Mouse (Mus musculus) myocyte (in vitro differentiated cells): Measurements from ENCODE around the gene Gnai1. TPM values are rescaled to one million over a fixed set of nuclear protein-coding genes. Genes with fewer than 3 reads are reported as not detected.
"Not testable (repeated sequence)": the region's sequence is repeated elsewhere in the genome, so short reads cannot be mapped to it uniquely, and the experiment has no call there.

ENCODE experiments used
- H3K27me3 ChIP-seq: one replicate; pipeline ENCODE4 v1.6.1; 2011; ENCODE audit not compliant: control insufficient read depth, insufficient read depth, insufficient read length
- H3K36me3 ChIP-seq: one replicate; pipeline ENCODE4 v1.6.1; 2011; ENCODE audit not compliant: control insufficient read depth, insufficient read depth
- H3K4me2 ChIP-seq: one replicate; pipeline ENCODE4 v1.6.1; 2011; ENCODE audit warnings: low read depth, control low read depth
- H3K4me3 ChIP-seq: one replicate; pipeline ENCODE4 v1.5.1; 2011; ENCODE audit warnings: mild to moderate bottlenecking, control low read depth, moderate library complexity
- H3K79me2 ChIP-seq: one replicate; pipeline ENCODE4 v1.6.1; 2011; ENCODE audit not compliant: control insufficient read depth, insufficient read depth
- H3ac ChIP-seq: one replicate; pipeline ENCODE4 v1.6.1; 2011; ENCODE audit not compliant: control insufficient read depth, insufficient read length
- CEBPB ChIP-seq: IDR thresholded peaks from 2 replicates; pipeline ENCODE4 v1.6.1; 2011; ENCODE audit warnings: mild to moderate bottlenecking, moderate library complexity; ENCODE audit not compliant: poor library complexity, insufficient read depth, severe bottlenecking
- E2F4 ChIP-seq: IDR thresholded peaks from one replicate; pipeline ENCODE4 v1.6.1; 2011; ENCODE audit warnings: mild to moderate bottlenecking, control low read depth, moderate library complexity; ENCODE audit not compliant: insufficient read depth
- MAX ChIP-seq: IDR thresholded peaks from one replicate; pipeline ENCODE4 v1.6.1; 2011; ENCODE audit warnings: low read depth, mild to moderate bottlenecking, control low read depth
- MYOD1 ChIP-seq, 3 experiments: IDR thresholded peaks; one replicate each; pipeline ENCODE4 v1.6.1; 2011; ENCODE audit warnings: control low read depth in 2 of 3, low read depth in 2 of 3, mild to moderate bottlenecking in 2 of 3, moderate library complexity in 1 of 3; ENCODE audit not compliant: insufficient read length in 2 of 3, control insufficient read depth in 1 of 3
- MYOG ChIP-seq, 3 experiments: IDR thresholded peaks; one replicate each; pipeline ENCODE4 v1.6.1; 2011; ENCODE audit warnings: control low read depth in 2 of 3, low read depth in 2 of 3, mild to moderate bottlenecking in 2 of 3; ENCODE audit not compliant: insufficient read length in 2 of 3, control insufficient read depth in 1 of 3, insufficient read depth in 1 of 3
- POLR2A ChIP-seq: IDR thresholded peaks from one replicate; pipeline ENCODE4 v1.6.1; 2011; ENCODE audit warnings: low read depth, mild to moderate bottlenecking, control low read depth, moderate library complexity; ENCODE audit not compliant: insufficient read length
- POLR2AphosphoS2 ChIP-seq: IDR thresholded peaks from one replicate; pipeline ENCODE4 v1.6.1; 2011; ENCODE audit warnings: low read depth, control low read depth; ENCODE audit not compliant: insufficient read length
- REST ChIP-seq: IDR thresholded peaks from one replicate; pipeline ENCODE4 v1.6.1; 2011; ENCODE audit warnings: mild to moderate bottlenecking, control low read depth, moderate library complexity; ENCODE audit not compliant: insufficient read depth, insufficient read length
- SRF ChIP-seq: IDR thresholded peaks from one replicate; pipeline ENCODE4 v1.6.1; 2011; ENCODE audit warnings: low read depth; ENCODE audit not compliant: control insufficient read depth, insufficient read length
- TCF12 ChIP-seq: IDR thresholded peaks from one replicate; pipeline ENCODE4 v1.6.1; 2011; ENCODE audit warnings: mild to moderate bottlenecking, control low read depth; ENCODE audit not compliant: poor library complexity, insufficient read depth, severe bottlenecking
- TCF3 ChIP-seq: IDR thresholded peaks from one replicate; pipeline ENCODE4 v1.6.1; 2011; ENCODE audit warnings: low read depth, control low read depth; ENCODE audit not compliant: insufficient read length
- USF1 ChIP-seq: IDR thresholded peaks from one replicate; pipeline ENCODE4 v1.6.1; 2011; ENCODE audit warnings: low read depth, mild to moderate bottlenecking, control low read depth, moderate library complexity
- polyA plus RNA-seq: library from polyadenylated mRNA; unstranded; fragments of >200 nt; fragmentation: generic; extraction: Trizol; gene quantifications from one replicate; pipeline ENCODE4 v1.2.1, GENCODE M21; 2012; ENCODE audit warnings: missing spikeins

Gene Gnai1
- polyA plus RNA-seq, 1 experiment: 4.5 TPM

DNA sequence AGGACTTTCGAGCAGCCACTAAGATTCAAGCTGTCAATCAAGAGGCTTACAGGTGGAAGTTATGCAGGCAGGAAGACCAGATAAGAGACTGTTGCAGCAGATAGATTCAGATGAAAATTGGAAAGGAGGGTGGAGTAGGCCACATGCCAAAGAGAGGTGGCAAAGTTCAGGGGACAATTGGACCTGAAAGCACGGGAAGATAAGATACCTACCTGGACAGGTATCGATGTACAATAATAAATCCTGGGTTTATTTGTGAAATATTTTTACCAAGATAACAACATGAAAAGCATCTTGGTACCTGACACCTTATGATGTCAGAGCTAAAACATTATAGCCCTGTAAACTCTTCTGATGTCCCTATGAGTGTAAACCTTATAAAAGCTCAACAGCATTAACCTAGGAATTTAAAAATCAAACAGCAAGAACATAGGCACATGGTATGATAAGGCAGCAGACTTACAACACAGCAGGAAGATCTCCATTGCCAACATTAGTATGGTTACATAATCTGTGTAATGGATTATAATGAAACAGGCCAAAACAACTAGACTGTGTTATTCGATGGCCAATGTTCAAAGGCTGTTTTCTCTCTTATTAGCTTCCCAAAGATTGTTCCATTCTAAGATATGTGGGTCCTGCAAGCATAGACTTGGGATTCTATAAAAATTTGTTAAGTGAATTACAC is 16.6 kb downstream of the Gnai1 start:
- H3K4me3 ChIP-seq: no peak overlapping the region
- H3K27me3 ChIP-seq: no peaks in the 10 kb centered on the region
- TF ChIP-seq MYOD1 (IDR thresholded peaks at IDR 0.05; ENCODE audit: control insufficient read depth in 1 of 3, insufficient read length in 2 of 3, low read depth in 2 of 3) (no peak), CEBPB (no peak), MYOG (IDR thresholded peaks at IDR 0.05; ENCODE audit: control insufficient read depth in 1 of 3, insufficient read depth in 1 of 3, insufficient read length in 2 of 3, low read depth in 2 of 3) (no peak), USF1 (no peak)
- no peak overlapping the region for H3K4me2 ChIP-seq
- no peaks in the 10 kb centered on the region for H3K79me2 ChIP-seq
- H3ac ChIP-seq: no peak overlapping the region
- no peaks in the 10 kb centered on the region for H3K36me3 ChIP-seq

DNA sequence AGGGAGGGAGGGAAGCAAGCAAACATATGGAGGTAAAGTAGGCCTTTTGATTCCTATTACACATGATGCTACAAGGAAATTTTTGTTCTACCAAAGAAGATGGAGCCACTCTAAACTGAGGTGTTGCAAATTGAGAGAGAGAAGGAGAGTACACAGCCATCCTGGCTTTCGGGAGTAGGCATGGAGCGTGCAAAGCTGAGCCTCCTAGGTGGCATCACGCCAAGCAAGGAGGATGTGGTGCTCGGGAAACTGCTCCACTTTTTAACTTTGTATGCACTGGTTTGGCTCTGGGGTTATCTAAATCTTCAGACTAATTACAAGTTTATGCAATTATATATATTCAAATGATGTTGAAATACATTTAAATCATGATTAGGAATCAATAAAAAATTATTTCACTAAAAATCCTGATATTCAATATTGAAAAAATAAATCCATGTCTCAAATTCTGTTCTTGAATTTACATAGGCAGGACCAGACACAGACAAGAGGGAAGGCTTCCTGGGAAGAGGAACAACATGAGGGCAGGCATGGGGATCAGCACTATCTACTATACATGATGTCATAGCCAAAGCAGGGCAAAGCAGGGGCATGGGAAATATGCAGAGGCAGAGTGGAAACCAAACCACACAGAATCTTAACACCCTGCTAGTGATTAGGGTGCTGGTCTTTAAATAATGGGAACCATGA is 17.2 kb downstream of the Gnai1 start:
- H3K36me3 ChIP-seq: no peaks in the 10 kb centered on the region
- no peaks in the 10 kb centered on the region for H3K27me3 ChIP-seq
- TF ChIP-seq USF1: no peak
- TF ChIP-seq POLR2A: no peak
- TF ChIP-seq E2F4: no peak
- no peak for TF ChIP-seq CEBPB
- TF ChIP-seq MYOG (IDR thresholded peaks at IDR 0.05; ENCODE audit: control insufficient read depth in 1 of 3, insufficient read depth in 1 of 3, insufficient read length in 2 of 3, low read depth in 2 of 3): no peak
- TF ChIP-seq SRF: no peak
- no peak for TF ChIP-seq REST
- no peak for TF ChIP-seq POLR2AphosphoS2
- no peak for TF ChIP-seq MYOD1 (IDR thresholded peaks at IDR 0.05; ENCODE audit: control insufficient read depth in 1 of 3, insufficient read length in 2 of 3, low read depth in 2 of 3)
- no peak for TF ChIP-seq TCF12
- no peak for TF ChIP-seq MAX
- no peak for TF ChIP-seq TCF3
- H3K4me2 ChIP-seq: no peak overlapping the region
- H3K79me2 ChIP-seq: no peaks in the 10 kb centered on the region
- H3K4me3 ChIP-seq: no peak overlapping the region
- H3ac ChIP-seq: no peak overlapping the region

DNA sequence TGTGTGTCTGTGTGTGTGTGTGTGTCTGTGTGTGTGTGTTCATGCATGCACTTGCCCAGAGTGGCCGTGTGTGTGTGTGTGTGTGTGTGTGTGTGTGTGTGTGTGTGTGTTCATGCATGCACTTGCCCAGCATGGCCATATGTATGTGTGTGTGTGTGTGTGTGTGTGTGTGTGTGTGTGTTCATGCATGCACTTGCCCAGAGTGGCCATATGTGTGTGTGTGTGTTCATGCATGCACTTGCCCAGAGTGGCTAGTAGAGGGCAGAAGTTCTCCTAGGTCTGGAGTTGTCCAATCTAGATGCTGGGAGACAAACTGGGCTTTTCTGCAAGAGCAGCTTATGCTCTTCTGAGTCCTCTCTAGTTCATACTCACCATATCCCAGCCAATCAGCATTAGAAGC is 18.3 kb downstream of the Gnai1 start:
- not testable (repeated sequence) for H3ac ChIP-seq, H3K4me2 ChIP-seq, H3K4me3 ChIP-seq, H3K27me3 ChIP-seq, H3K36me3 ChIP-seq, H3K79me2 ChIP-seq

DNA sequence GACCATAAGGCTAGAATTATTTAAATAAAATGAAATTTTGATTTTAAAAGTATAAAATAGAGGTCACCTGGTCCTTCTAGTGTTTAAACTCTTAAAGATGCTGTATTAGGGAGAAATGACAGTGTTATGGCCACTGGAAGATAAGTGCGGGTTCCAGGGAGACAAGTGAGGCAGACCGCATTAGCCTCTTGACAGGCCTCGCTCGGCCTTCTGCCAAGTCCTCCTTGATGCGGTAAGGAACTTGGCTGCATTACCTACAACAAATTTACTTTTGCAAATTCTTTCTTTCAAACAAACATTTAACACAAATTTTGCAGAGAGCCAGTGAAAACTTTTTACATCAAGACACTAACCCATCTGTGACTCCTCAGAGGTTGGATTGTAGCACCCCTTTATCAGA is 27.9 kb downstream of the Gnai1 start:
- H3K79me2 ChIP-seq: peaks cover 4% of the 10 kb centered on the region
- H3ac ChIP-seq: no peak overlapping the region
- H3K27me3 ChIP-seq: no peaks in the 10 kb centered on the region
- H3K4me3 ChIP-seq: no peak overlapping the region
- no peak for TF ChIP-seq MAX
- TF ChIP-seq MYOG (IDR thresholded peaks at IDR 0.05; ENCODE audit: control insufficient read depth in 1 of 3, insufficient read depth in 1 of 3, insufficient read length in 2 of 3, low read depth in 2 of 3): no peak
- TF ChIP-seq POLR2AphosphoS2: no peak
- no peak for TF ChIP-seq CEBPB
- TF ChIP-seq E2F4: no peak
- TF ChIP-seq TCF12: no peak
- TF ChIP-seq TCF3: no peak
- no peak for TF ChIP-seq POLR2A
- TF ChIP-seq SRF: no peak
- no peak for TF ChIP-seq REST
- no peak for TF ChIP-seq USF1
- no peak for TF ChIP-seq MYOD1 (IDR thresholded peaks at IDR 0.05; ENCODE audit: control insufficient read depth in 1 of 3, insufficient read length in 2 of 3, low read depth in 2 of 3)
- H3K4me2 ChIP-seq: no peak overlapping the region
- H3K36me3 ChIP-seq: no peaks in the 10 kb centered on the region

DNA sequence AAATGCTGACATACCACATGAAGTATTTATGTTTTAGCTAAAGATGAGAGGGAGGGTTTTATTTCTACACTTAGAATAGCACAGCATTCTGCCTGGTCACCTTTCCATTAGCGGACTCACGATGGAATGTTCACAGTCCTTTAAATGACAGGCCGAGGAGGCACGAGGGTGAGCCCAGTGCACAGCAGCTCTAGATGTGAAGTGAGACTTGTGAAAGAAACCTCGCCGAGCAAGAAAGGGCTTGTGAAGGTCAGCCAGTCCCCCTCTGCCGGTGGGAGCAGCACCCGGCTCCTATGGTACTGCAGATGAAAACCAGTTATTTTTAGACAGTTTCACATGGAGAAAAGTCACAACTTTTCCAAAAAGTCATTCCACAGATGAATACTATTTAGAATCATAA is 29.4 kb downstream of the Gnai1 start:
- H3K4me2 ChIP-seq: no peak overlapping the region

More for the DNA sequence above, 29.4 kb downstream of the Gnai1 start:
- H3K4me3 ChIP-seq: no peak overlapping the region
- TF ChIP-seq CEBPB: no peak
- no peak for TF ChIP-seq SRF
- no peaks in the 10 kb centered on the region for H3K27me3 ChIP-seq
- H3ac ChIP-seq: no peak overlapping the region
- no peaks in the 10 kb centered on the region for H3K36me3 ChIP-seq
- peaks cover 4% of the 10 kb centered on the region for H3K79me2 ChIP-seq
